Mouse (Mus musculus): ENCODE results near the gene Olfr12. TPM values are rescaled to one million over a fixed set of nuclear protein-coding genes. Genes with fewer than 3 reads are reported as not detected.
A peak's percentile ranks its signal among the peaks of the same experiment; 100 is the strongest.

Gene Olfr12
- not detected for total RNA-seq (2021)
- long read RNA-seq, experiment 1, result 0 reads
- long read RNA-seq, experiment 2, result 0 reads

GRCm38 (mm10) chr1:92617488-92617887 is at the start of gene Olfr12:
Gene Olfr12, plus strand, starts transcription at chr1:92617788.
- no peak for DNase-seq (ENCODE audit: low spot score in 2 of 2)

- no peak for DNase-seq (ENCODE audit: low spot score in 2 of 2)
Measured at GRCm38 (mm10) chr1:92571022-92571421, 46.6 kb upstream of the Olfr12 start, which contains the start of gene Olfr1413. Gene Olfr1413, plus strand, starts transcription at chr1:92571322.

GRCm38 (mm10) chr1:92585479-92585878 is 32.1 kb upstream of the Olfr12 start, which contains the start of gene Olfr1412:
Gene Olfr1412, plus strand, starts transcription at chr1:92585779.
- DNase-seq (ENCODE audit: low spot score in 2 of 2), result no peak

GRCm38 (mm10) chr1:92594111-92594510 is 23.5 kb upstream of the Olfr12 start, which contains the start of gene Olfr1411:
Gene Olfr1411, plus strand, starts transcription at chr1:92594411.
- no peak for DNase-seq (ENCODE audit: low spot score in 2 of 2)

GRCm38 (mm10) chr1:92596019-92596418 is 21.6 kb upstream of the Olfr12 start:
- DNase-seq (ENCODE audit: low spot score in 2 of 2), result no peak

GRCm38 (mm10) chr1:92605482-92605881 is 12.1 kb upstream of the Olfr12 start, which contains the start of gene Olfr1410:
Gene Olfr1410, plus strand, starts transcription at chr1:92605782.
- DNase-seq (ENCODE audit: low spot score in 2 of 2), result no peak

GRCm38 (mm10) chr1:92607711-92608110 is 9.9 kb upstream of the Olfr12 start:
- DNase-seq (ENCODE audit: low spot score in 2 of 2), result no peak

GRCm38 (mm10) chr1:92611008-92611407 is 6.6 kb upstream of the Olfr12 start:
- DNase-seq (ENCODE audit: low spot score in 2 of 2), result peak; percentile 54 to 61

- DNase-seq (ENCODE audit: low spot score in 2 of 2), result no peak
Measured at GRCm38 (mm10) chr1:92613175-92613574, 4.4 kb upstream of the Olfr12 start.

- DNase-seq (ENCODE audit: low spot score in 2 of 2), result no peak
Measured at GRCm38 (mm10) chr1:92614516-92614915, 3.1 kb upstream of the Olfr12 start.

- no peak for DNase-seq (ENCODE audit: low spot score in 2 of 2)
Measured at GRCm38 (mm10) chr1:92616046-92616445, 1.5 kb upstream of the Olfr12 start.

- DNase-seq (ENCODE audit: low spot score in 2 of 2), result peak; percentile 46 to 69
Measured at GRCm38 (mm10) chr1:92618360-92618759, 772 bp downstream of the Olfr12 start.

GRCm38 (mm10) chr1:92628227-92628626 is 10.6 kb downstream of the Olfr12 start:
- peak in 1 of 2 experiments; percentile 5 for DNase-seq (ENCODE audit: low spot score in 2 of 2)

- peak in 1 of 2 experiments; percentile 7 for DNase-seq (ENCODE audit: low spot score in 2 of 2)
Measured at GRCm38 (mm10) chr1:92632196-92632595, 14.6 kb downstream of the Olfr12 start.

- peak in 1 of 2 experiments; percentile 8 for DNase-seq (ENCODE audit: low spot score in 2 of 2)
Measured at GRCm38 (mm10) chr1:92632948-92633347, 15.4 kb downstream of the Olfr12 start.

- DNase-seq (ENCODE audit: low spot score in 2 of 2), result peak in 1 of 2 experiments; percentile 18
Measured at GRCm38 (mm10) chr1:92633726-92634125, 16.1 kb downstream of the Olfr12 start.

GRCm38 (mm10) chr1:92634569-92634968 is 17.0 kb downstream of the Olfr12 start:
- peak in 1 of 2 experiments; percentile 7 for DNase-seq (ENCODE audit: low spot score in 2 of 2)

- peak in 1 of 2 experiments; percentile 12 for DNase-seq (ENCODE audit: low spot score in 2 of 2)
Measured at GRCm38 (mm10) chr1:92634976-92635599, 17.5 kb downstream of the Olfr12 start.

GRCm38 (mm10) chr1:92636015-92636414 is 18.4 kb downstream of the Olfr12 start:
- peak in 1 of 2 experiments; percentile 15 for DNase-seq (ENCODE audit: low spot score in 2 of 2)

- DNase-seq (ENCODE audit: low spot score in 2 of 2), result peak in 1 of 2 experiments; percentile 13
Measured at GRCm38 (mm10) chr1:92636676-92637075, 19.1 kb downstream of the Olfr12 start.

- DNase-seq (ENCODE audit: low spot score in 2 of 2), result peak in 1 of 2 experiments; percentile 13
Measured at GRCm38 (mm10) chr1:92637501-92638172, 20.0 kb downstream of the Olfr12 start.

GRCm38 (mm10) chr1:92638181-92638580 is 20.6 kb downstream of the Olfr12 start:
- DNase-seq (ENCODE audit: low spot score in 2 of 2), result peak in 1 of 2 experiments; percentile 15
